Mouse (Mus musculus): Measurements from ENCODE around the gene Mras. TPM values are rescaled to one million over a fixed set of nuclear protein-coding genes. Genes with fewer than 3 reads are reported as not detected.

Mras gene
- polyA plus RNA-seq, 1 experiment from 2014 or later, result 6.9 TPM

GRCm38 (mm10) chr9:99400781-99401180 is 36.4 kb downstream of the Mras start:
- no peak for ATAC-seq
- Histone ChIP-seq H3K27ac (ENCODE audit: low read length) (no peak overlapping the region), H3K27me3 (replicated peaks; ENCODE audit: control insufficient read depth, insufficient read depth, low read length) (no peaks in the 10 kb centered on the region), H3K4me2 (ENCODE audit: low read depth, low read length) (no peak overlapping the region), H3K9ac (ENCODE audit: low read depth, low read length) (no peak overlapping the region), H3K9me3 (ENCODE audit: control insufficient read depth, low read length) (no peaks in the 10 kb centered on the region), H3K4me1 (ENCODE audit: control insufficient read depth, insufficient read depth, low read length) (no peaks in the 10 kb centered on the region), H3K36me3 (ENCODE audit: control insufficient read depth, insufficient read depth, low read length) (no peaks in the 10 kb centered on the region), H3K4me3 (ENCODE audit: low read length) (no peak overlapping the region)
- WGBS, result 69% methylated on average over 6 of the region's 6 CpGs

- 76% methylated on average over 13 of the region's 13 CpGs for WGBS
- Histone ChIP-seq H3K4me3 (ENCODE audit: low read length) (no peak overlapping the region), H3K4me2 (ENCODE audit: low read depth, low read length) (no peak overlapping the region), H3K27ac (ENCODE audit: low read length) (no peak overlapping the region), H3K9ac (ENCODE audit: low read depth, low read length) (no peak overlapping the region), H3K9me3 (ENCODE audit: control insufficient read depth, low read length) (no peaks in the 10 kb centered on the region), H3K4me1 (ENCODE audit: control insufficient read depth, insufficient read depth, low read length) (no peaks in the 10 kb centered on the region), H3K27me3 (replicated peaks; ENCODE audit: control insufficient read depth, insufficient read depth, low read length) (no peaks in the 10 kb centered on the region), H3K36me3 (ENCODE audit: control insufficient read depth, insufficient read depth, low read length) (no peaks in the 10 kb centered on the region)
- ATAC-seq, result no peak
Measured at GRCm38 (mm10) chr9:99397056-99397815, 39.9 kb downstream of the Mras start.

- H3K4me1 ChIP-seq (ENCODE audit: control insufficient read depth, insufficient read depth, low read length), result no peaks in the 10 kb centered on the region
- H3K27ac ChIP-seq (ENCODE audit: low read length), result no peak overlapping the region
- no peaks in the 10 kb centered on the region for H3K27me3 ChIP-seq (replicated peaks; ENCODE audit: control insufficient read depth, insufficient read depth, low read length)
- H3K4me3 ChIP-seq (ENCODE audit: low read length), result no peak overlapping the region
- no peak overlapping the region for H3K4me2 ChIP-seq (ENCODE audit: low read depth, low read length)
- ATAC-seq, result no peak
- no peaks in the 10 kb centered on the region for H3K9me3 ChIP-seq (ENCODE audit: control insufficient read depth, low read length)
- H3K36me3 ChIP-seq (ENCODE audit: control insufficient read depth, insufficient read depth, low read length), result no peaks in the 10 kb centered on the region
- 70% methylated on average over 11 of the region's 11 CpGs for WGBS
- H3K9ac ChIP-seq (ENCODE audit: low read depth, low read length), result no peak overlapping the region
Measured at GRCm38 (mm10) chr9:99394366-99394765, 42.8 kb downstream of the Mras start.

GRCm38 (mm10) chr9:99393146-99393545 is 44.0 kb downstream of the Mras start:
- H3K27me3 ChIP-seq (replicated peaks; ENCODE audit: control insufficient read depth, insufficient read depth, low read length), result no peaks in the 10 kb centered on the region
- H3K4me2 ChIP-seq (ENCODE audit: low read depth, low read length), result no peak overlapping the region
- H3K4me1 ChIP-seq (ENCODE audit: control insufficient read depth, insufficient read depth, low read length), result no peaks in the 10 kb centered on the region
- H3K9ac ChIP-seq (ENCODE audit: low read depth, low read length), result no peak overlapping the region
- no peak overlapping the region for H3K27ac ChIP-seq (ENCODE audit: low read length)
- no peaks in the 10 kb centered on the region for H3K9me3 ChIP-seq (ENCODE audit: control insufficient read depth, low read length)
- H3K4me3 ChIP-seq (ENCODE audit: low read length), result no peak overlapping the region
- WGBS, result 94% methylated on average over 8 of the region's 8 CpGs
- no peaks in the 10 kb centered on the region for H3K36me3 ChIP-seq (ENCODE audit: control insufficient read depth, insufficient read depth, low read length)
- ATAC-seq, result no peak

- ATAC-seq, result no peak
- no peaks in the 10 kb centered on the region for H3K4me1 ChIP-seq (ENCODE audit: control insufficient read depth, insufficient read depth, low read length)
Measured at GRCm38 (mm10) chr9:99391557-99391956, 45.6 kb downstream of the Mras start.

GRCm38 (mm10) chr9:99390716-99391115 is 46.5 kb downstream of the Mras start:
- Histone ChIP-seq H3K4me1 (ENCODE audit: control insufficient read depth, insufficient read depth, low read length) (no peaks in the 10 kb centered on the region), H3K9ac (ENCODE audit: low read depth, low read length) (no peak overlapping the region), H3K27me3 (replicated peaks; ENCODE audit: control insufficient read depth, insufficient read depth, low read length) (no peaks in the 10 kb centered on the region), H3K27ac (ENCODE audit: low read length) (no peak overlapping the region), H3K4me3 (ENCODE audit: low read length) (no peak overlapping the region), H3K9me3 (ENCODE audit: control insufficient read depth, low read length) (no peaks in the 10 kb centered on the region), H3K4me2 (ENCODE audit: low read depth, low read length) (no peak overlapping the region), H3K36me3 (ENCODE audit: control insufficient read depth, insufficient read depth, low read length) (no peaks in the 10 kb centered on the region)
- ATAC-seq, result no peak
- WGBS, result 35% methylated on average over 2 of the region's 2 CpGs

More at GRCm38 (mm10) chr9:99391557-99391956, 45.6 kb downstream of the Mras start:
- no peaks in the 10 kb centered on the region for H3K36me3 ChIP-seq (ENCODE audit: control insufficient read depth, insufficient read depth, low read length)
- H3K27me3 ChIP-seq (replicated peaks; ENCODE audit: control insufficient read depth, insufficient read depth, low read length), result no peaks in the 10 kb centered on the region
- no peaks in the 10 kb centered on the region for H3K9me3 ChIP-seq (ENCODE audit: control insufficient read depth, low read length)
- no peak overlapping the region for H3K27ac ChIP-seq (ENCODE audit: low read length)
- H3K4me3 ChIP-seq (ENCODE audit: low read length), result no peak overlapping the region
- H3K4me2 ChIP-seq (ENCODE audit: low read depth, low read length), result no peak overlapping the region
- H3K9ac ChIP-seq (ENCODE audit: low read depth, low read length), result no peak overlapping the region
- WGBS, result 94% methylated on average over 10 of the region's 10 CpGs

- WGBS, result 60% methylated on average over 5 of the region's 5 CpGs
- Histone ChIP-seq H3K27ac (ENCODE audit: low read length) (no peak overlapping the region), H3K4me3 (ENCODE audit: low read length) (no peak overlapping the region), H3K9ac (ENCODE audit: low read depth, low read length) (no peak overlapping the region), H3K4me1 (ENCODE audit: control insufficient read depth, insufficient read depth, low read length) (no peaks in the 10 kb centered on the region), H3K4me2 (ENCODE audit: low read depth, low read length) (no peak overlapping the region), H3K27me3 (replicated peaks; ENCODE audit: control insufficient read depth, insufficient read depth, low read length) (no peaks in the 10 kb centered on the region), H3K9me3 (ENCODE audit: control insufficient read depth, low read length) (no peaks in the 10 kb centered on the region), H3K36me3 (ENCODE audit: control insufficient read depth, insufficient read depth, low read length) (no peaks in the 10 kb centered on the region)
- ATAC-seq, result no peak
Measured at GRCm38 (mm10) chr9:99390201-99390600, 47.0 kb downstream of the Mras start.

- Histone ChIP-seq H3K4me1 (ENCODE audit: control insufficient read depth, insufficient read depth, low read length) (no peaks in the 10 kb centered on the region; the same call in 1 of the 2 replicates), H3K27ac (ENCODE audit: low read length) (no peak overlapping the region), H3K9me3 (ENCODE audit: control insufficient read depth, low read length) (no peaks in the 10 kb centered on the region), H3K27me3 (replicated peaks; ENCODE audit: control insufficient read depth, insufficient read depth, low read length) (no peaks in the 10 kb centered on the region), H3K4me2 (ENCODE audit: low read depth, low read length) (no peak overlapping the region), H3K4me3 (ENCODE audit: low read length) (no peak overlapping the region), H3K36me3 (ENCODE audit: control insufficient read depth, insufficient read depth, low read length) (no peaks in the 10 kb centered on the region), H3K9ac (ENCODE audit: low read depth, low read length) (no peak overlapping the region)
- ATAC-seq, result no peak
- 77% methylated on average over 8 of the region's 8 CpGs for WGBS
Measured at GRCm38 (mm10) chr9:99389506-99389905, 47.7 kb downstream of the Mras start.

GRCm38 (mm10) chr9:99388856-99389255 is 48.3 kb downstream of the Mras start:
- H3K4me3 ChIP-seq (ENCODE audit: low read length), result no peak overlapping the region
- no peaks in the 10 kb centered on the region for H3K36me3 ChIP-seq (ENCODE audit: control insufficient read depth, insufficient read depth, low read length)
- no peaks in the 10 kb centered on the region for H3K9me3 ChIP-seq (ENCODE audit: control insufficient read depth, low read length)
- 85% methylated on average over 9 of the region's 9 CpGs for WGBS
- no peaks in the 10 kb centered on the region; the same call in 1 of the 2 replicates for H3K4me1 ChIP-seq (ENCODE audit: control insufficient read depth, insufficient read depth, low read length)
- ATAC-seq, result no peak
- H3K27ac ChIP-seq (ENCODE audit: low read length), result no peak overlapping the region
- no peak overlapping the region for H3K9ac ChIP-seq (ENCODE audit: low read depth, low read length)
- H3K27me3 ChIP-seq (replicated peaks; ENCODE audit: control insufficient read depth, insufficient read depth, low read length), result no peaks in the 10 kb centered on the region
- no peak overlapping the region for H3K4me2 ChIP-seq (ENCODE audit: low read depth, low read length)

- Histone ChIP-seq H3K9ac (ENCODE audit: low read depth, low read length) (no peak overlapping the region), H3K27ac (ENCODE audit: low read length) (no peak overlapping the region), H3K9me3 (ENCODE audit: control insufficient read depth, low read length) (no peaks in the 10 kb centered on the region), H3K4me2 (ENCODE audit: low read depth, low read length) (no peak overlapping the region), H3K4me3 (ENCODE audit: low read length) (no peak overlapping the region), H3K36me3 (ENCODE audit: control insufficient read depth, insufficient read depth, low read length) (no peaks in the 10 kb centered on the region), H3K27me3 (replicated peaks; ENCODE audit: control insufficient read depth, insufficient read depth, low read length) (no peaks in the 10 kb centered on the region), H3K4me1 (ENCODE audit: control insufficient read depth, insufficient read depth, low read length) (no peaks in the 10 kb centered on the region; the same call in 1 of the 2 replicates)
- no peak for ATAC-seq
- WGBS, result 77% methylated on average over 5 of the region's 5 CpGs
Measured at GRCm38 (mm10) chr9:99388078-99388477, 49.1 kb downstream of the Mras start.

Measured in intestine, embryonic 16.5 days (tissue).